Mouse (Mus musculus) brain, adult 2 months (tissue): ENCODE measurements around the gene Il4ra.
A peak's percentile ranks its signal among the peaks of the same experiment; 100 is the strongest.

Source experiments
- DNase-seq: peaks from one replicate; pipeline ENCODE4 v3.0.0; 2011; ENCODE audit warnings: low read depth, low spot score

Gene Il4ra

DNA sequence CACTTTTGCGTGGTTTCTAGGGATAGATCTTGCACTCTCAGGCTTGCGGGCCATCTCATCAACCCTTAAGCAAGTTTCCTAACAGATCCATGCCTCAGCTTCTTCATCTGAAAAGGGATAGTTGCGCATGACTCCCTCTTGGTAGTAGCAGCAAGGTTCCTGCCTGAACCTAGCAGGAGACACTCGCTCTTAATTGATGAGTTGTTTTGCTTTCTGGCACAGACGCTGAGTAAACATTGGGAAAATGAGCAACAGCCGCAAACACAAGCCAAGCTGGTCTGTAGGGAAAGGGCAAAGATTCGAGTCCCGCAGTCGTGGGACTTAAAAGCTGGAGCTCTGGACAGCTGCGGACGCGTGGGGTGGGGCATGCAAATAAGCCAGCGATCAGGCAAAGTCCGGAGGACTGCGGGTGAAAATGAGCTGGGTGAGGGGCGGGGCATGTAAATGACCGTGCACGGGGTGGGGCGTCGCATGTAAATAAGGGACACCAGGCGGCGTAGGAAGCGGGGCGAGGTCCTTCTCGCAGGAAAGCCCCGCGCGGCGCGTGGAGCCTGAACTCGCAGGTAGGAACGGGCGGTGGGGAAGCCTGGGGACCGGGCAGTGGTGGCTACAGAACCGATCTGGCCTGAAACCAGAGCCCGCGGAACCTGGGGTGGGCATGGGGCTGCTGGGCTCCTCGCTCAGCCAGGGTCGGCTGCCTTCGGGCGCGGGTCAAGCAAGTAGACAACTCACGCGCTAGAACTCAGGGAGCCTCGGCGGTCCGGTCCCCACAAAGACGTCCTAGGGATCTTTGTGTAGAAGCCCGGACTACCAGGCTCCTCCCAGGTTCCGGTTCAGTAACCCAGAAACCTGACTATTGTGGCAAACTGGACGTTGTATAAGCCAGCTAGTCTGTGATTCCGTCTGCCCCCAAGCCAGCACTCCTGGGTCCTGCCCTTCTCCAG lies at the start of gene Il4ra:
TSS of gene Il4ra (plus strand) at position 355 of the 944 bp plus-strand sequence.
- peak; percentile 79 for DNase-seq

DNA sequence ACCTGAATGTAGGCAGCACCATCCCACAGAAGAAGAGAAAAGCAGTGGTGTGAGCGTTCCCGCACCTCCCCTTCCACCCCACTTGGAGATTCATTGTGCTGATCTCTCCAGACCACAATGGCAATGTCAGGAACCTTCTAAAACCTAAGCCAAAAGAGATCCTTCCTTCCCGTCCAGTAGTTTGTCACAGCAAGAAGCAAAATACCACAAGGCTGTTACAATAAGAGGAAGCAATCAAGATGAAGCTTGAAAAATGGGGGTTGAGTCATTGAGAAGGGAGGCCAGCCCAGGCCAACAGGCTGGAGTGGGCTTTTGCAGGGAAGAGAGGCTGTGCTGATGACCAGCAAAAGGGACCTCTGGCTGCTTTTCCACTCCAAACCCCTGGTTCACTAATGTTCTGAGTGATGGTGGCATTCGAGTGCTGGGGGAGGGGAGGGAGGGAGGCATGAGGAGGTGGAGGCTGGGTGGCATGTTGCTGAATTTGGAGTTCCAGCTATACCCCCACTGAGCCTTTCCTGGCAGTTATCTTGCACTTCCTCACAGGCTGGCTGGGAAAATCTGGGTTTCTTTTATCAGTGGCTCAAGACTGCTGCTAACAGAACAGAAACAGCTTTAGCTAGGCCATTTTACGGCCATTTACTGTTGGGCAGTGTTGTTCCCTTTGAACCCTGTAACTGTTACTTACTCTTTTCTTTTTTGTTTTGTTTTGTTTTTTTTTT lies 48.4 kb upstream of the Il4ra start:
- DNase-seq: peak; percentile 16

DNA sequence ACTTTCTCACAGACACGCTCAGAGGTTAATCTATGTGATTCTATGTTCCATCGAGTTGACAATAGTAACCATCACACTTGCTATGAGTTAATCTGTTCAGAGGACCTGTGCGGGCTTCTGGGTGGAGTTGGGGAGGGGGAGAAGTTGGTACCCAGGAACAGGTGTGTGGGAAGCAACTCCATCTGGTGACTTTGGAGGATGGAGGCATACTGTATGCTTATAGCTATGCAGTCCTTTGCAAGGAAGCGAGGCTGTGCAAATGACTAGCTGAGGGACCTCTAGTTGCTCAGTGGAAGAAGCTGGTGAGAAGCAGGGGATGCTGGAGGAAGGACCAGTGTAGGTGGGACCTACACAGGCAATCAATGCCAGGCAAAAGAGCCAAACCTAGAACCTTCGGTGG lies 47.3 kb upstream of the Il4ra start:
- peak; percentile 80 for DNase-seq

DNA sequence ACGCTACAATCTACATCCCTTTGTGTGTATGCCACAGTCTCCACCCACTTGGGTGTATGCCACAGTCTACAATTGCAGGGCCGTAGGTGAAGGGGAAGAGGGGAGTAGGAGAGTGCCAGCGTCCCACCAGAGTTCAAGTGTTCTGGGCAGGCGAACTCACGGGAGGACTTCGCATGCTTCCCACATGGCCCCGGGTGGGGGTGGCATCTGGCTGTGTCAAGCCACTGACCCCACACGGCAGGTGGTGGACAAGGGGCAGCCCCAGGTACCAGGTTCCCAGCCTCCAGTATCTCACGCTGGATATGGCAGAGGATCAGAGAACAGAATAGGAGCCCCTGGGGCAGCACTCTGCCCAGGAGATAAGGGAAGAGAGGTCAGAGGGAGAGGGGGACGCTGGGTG lies 46.4 kb upstream of the Il4ra start:
- no peak for DNase-seq

DNA sequence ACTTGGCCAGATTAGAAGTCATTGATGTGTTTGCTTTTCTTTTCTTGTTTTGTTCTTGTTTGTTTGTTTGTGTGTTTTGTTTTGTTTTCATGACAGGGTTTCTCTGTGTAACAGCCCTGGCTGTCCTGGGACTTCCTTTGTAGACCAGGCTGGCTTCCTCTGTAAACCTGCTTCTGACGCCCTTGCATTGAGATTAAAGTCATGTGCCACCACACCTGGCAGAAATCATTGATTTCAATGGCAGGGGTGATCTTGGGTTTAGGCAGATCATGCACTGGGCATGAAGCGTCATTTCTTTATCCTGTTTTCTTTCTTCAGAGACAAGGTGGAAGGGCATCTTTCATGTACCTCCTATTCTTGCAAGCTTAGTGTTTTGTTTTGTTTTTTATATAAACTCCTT lies 44.6 kb upstream of the Il4ra start:
- no peak for DNase-seq

DNA sequence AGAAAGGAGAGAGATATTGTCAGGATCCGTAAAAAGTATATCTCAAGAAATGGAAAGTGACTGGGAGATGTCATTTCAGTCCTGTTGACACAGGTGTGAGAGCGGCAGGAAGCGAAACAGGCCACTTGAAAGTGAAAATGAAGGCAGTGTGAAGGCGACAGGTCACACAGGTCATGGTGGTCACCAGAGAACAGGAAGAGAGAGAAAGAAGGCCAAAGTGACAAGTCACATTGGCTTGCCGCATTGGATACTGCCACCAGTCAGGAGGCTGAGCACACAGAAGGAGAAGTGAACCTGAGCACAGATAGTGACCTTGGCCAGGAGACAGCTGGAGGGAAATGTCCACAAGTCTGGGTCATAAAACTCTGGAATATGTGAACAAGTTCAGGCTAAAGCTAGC lies 40.5 kb upstream of the Il4ra start:
- no peak for DNase-seq

DNA sequence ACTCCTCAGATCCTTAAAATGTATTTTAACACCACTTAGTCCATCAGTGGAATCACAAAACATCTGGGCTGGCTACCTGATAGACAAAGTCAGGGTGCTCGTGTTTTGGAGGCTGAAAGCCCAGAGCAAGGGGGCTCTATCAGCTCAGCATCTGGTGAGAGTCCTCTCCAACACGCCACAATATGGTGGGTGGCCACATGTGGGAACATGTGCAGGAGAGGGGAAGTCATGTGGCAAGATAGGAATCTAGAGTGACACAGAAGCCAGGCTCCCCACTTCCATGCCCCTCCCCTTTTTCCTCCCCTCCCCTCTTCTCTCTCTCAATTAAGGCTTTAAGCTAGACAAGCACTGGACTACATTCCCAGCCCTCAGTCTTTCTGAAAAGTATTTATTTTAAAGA lies 40.1 kb upstream of the Il4ra start:
- DNase-seq: no peak

DNA sequence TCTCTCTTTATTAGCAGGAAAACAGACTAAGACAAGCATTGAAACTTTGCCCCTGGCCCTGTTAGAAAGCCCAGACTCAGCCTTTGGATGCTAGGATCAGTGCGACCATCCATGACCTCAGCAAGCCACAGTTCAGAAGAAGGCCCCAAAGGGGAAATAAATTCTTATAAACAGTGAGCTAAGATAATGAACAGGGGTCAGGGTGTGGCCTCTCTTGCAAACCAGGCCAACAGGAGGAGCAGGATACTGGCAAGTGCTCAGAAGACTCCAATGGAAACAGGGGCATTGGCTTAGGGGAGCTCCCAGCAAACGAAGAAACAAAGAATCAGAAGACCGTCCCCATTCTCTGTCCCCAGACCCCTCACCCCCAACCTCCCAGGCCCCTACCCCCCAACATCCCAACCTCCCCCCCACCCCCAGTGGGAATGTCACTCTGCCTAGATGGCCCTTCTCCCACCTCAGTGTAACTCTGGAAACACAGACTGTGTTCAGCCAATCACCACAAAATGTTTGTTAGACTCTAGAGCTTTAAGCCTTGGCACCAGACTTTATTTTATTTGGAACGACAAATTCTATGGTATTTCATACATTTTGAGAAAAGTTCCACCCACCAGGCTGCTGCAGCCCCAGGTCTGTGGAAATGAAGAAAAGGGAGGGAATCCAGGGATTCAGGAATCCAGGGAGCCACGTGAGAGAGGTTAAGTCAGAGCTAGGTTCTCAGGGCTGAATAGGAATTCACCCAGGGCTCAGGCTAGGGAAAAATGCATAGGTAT lies 36.7 kb upstream of the Il4ra start:
- peak; percentile 21 for DNase-seq

DNA sequence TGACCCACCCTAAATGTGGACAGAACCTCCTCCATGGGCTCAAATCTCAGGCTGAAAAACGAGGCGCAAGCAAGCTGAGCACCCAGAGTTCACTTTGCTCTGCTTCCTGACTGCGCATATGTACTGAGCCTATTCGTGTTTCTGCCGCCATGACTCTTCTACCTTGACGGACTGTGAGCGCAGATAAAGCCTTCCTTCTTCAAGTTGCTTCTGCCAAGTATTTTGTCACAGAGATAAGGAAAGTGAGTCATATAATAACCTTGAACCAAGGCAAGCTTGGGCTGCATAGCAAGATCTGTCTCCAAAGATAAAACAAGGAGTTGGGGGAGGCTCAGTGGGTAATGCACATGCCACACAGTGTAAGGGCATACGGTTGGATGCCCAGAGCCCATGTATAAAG lies 35.2 kb upstream of the Il4ra start:
- DNase-seq: no peak

DNA sequence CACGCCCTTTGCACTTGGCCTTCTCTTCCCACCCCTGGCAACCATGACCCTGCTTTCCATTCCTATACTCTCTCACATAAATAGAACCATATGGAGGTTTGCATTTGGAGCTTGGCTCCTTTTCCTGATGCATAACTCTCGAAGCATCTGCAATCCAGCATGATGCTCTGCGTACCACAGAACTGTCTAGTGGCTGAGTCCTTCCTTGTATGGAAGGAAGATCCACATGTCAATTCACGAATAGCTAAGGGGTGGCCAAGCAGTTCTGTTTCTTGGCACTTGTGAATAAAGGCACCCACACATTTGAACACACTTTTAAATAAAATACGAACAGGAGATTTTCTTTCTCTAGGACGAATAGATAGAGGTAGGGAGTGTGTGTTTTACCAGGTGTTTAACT lies 34.5 kb upstream of the Il4ra start:
- peak; percentile 56 for DNase-seq

DNA sequence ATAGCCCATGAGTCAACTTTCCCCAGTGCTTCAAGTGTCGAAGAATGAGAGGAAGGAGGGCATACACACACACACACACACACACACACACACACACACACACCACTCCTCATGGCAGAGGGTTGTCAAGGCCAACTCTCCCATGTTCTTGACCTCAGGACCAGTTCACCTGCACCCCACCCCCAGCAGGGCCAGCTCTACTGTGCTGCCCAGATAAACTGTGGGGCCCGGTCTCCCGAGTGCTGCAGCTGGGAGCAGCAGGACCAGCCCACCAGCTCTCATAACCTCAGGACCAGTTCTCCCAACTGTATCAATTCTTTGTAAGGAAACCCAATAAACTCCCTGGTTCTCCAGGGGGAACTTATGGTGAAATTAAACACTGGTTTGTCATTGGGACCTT lies 32.2 kb upstream of the Il4ra start:
- no peak for DNase-seq

DNA sequence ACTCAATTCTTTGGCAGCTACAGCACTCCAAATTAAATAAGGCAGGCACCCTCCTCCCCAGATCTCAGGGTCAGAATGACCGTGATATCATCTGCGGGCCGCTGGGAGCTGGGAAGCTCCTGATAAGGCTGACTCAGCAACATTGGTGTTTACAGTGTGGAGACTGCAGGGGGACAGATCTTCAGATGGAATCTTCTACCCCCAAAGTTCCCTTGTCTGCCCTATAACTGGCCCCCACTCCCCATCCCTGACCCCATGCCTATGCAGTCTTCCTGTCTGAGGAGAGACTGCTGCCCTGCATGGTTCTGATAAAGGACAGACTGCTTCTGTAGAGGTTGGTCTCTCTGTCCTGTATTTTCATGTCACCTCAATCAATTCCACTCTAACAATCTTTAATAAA lies 28.9 kb upstream of the Il4ra start:
- DNase-seq: no peak

DNA sequence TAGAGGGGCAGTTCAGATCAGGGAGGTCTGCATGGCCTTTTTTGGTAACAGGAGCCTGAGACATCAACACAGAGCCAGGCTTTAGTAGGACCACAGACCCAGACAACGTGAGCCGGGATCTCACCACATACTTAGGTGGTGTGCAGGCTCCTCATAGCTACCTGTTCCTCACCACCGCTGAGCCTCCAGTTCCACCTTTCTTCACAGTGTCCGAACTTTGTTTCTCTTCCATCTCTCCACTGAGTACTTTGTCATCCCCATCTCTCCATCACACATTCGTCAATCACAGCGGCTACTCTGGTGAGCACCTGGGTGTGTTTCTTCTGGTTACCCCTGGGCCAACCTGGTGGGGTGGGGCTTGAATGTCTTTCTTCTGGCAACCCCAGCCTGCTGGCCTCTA lies 24.7 kb upstream of the Il4ra start:
- no peak for DNase-seq

DNA sequence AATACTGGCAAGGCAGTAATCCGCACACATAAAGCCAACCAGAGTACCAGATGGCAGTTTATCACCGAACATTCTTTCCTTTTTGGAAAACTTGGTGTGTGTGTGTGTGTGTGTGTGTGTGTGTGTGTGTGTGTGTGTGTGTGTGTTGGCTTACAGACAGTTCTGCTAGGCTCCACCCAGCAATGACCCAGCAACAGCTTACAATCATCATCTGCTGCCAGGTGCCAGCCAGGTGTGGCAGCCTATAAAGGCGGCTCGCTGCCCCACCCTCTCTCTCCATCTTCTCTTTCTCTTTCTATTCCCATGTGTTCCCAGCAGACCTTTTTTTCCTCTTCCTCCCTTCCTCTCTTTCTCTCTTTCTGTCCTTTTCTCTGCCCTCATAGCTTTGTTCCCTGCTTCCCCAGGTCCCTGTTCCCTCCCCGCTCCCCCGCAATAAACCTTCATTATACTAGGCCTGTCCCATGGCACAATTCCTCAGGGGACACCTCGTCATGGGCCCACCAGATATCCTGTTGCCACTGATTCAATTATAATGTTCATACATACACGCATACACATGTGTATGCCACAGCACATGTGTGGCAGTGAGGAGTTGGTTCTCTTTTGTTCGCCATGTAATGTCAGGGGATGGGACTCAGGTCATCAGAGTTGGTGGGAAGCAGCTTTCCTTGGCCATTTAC lies 23.9 kb upstream of the Il4ra start:
- no peak for DNase-seq

DNA sequence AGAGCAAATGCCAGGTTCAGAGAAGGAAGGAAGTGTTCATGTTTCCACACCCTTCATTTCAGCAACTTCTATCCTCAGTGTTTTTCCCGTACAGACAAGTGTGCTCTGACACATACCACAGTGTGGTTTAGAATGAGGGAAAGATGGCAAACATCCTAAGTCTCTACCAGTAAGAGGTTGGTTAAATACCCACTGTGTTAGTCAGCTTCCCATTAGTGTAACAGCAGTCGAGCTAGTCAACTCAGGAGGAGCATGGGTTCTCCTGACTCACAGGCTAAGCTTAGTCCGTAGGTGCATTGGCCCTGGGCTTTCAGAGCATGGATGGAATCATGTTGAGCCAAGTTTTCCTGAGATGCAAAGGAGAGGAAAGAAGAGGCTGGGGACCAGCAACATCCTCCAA lies 12.6 kb upstream of the Il4ra start:
- no peak for DNase-seq

DNA sequence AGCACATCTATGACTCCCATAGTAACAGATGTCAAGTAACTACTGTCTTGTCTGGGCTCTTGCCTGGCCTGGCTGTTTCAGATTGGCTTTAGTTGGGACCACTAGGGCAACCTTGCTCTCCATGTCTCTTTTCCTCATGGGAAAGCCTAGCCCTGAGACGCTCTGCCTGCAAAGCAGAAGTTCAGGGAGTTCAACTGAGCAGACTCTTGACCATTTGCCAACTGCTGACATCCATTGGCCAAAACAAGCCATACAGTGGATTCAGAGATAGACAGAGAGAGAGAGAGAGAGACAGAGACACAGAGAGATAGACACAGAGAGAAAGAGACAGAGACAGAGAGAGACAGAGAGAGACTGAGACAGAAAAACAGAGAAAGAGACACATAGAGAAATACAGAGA lies 10.9 kb upstream of the Il4ra start:
- no peak for DNase-seq

DNA sequence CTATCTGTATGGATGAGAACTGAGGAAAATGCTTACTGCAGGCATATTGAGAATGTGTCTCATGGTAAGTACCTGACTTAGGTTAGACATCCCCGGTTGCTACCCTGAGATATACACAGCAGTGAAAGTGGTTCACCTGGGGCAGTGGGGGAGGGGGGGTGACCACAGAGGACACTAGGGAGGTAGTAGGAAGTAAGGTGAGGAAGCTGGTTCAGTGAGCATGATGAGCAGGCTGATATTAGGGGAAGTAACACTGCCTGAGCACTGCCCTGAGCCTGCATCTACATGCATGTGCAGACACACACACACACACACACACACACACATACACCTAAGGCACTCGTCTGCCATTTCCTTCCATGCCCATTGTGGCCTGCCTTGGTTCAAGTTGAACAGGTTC lies 10.1 kb upstream of the Il4ra start:
- DNase-seq: no peak

DNA sequence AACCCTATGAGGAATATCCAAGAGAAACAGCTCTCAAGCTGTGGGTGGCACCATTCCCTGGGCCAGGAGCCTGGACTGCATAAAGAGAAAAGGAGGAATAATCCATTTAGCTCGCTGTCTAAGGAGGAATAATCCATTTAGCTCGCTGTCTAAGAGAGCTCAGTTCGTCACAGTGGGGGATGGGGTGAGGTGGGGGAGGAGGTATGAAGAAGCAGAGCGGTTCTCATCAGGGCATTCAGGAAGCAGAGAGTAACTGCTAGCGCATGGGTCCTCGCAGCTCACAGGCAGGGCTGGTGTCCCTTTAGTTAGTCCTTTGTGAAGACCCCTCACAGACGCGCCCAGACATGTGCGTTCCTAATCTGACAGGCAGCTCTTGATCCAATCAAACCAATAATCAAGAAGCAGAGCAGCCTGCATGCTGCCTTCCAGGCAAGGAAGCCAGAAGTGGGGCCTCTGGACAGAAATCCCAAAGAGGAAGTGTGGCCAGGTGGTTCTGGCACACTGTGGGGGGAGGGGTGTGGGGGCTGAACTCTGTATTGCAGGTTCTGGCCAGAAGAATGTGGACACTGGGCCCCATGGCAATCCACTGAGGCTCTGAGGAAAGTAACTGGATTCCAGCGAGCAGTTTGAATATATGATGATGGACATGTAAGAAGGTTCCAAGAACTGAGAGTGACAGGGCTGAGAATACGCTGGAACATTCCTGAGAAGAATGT lies 9.4 kb upstream of the Il4ra start:
- DNase-seq: no peak

DNA sequence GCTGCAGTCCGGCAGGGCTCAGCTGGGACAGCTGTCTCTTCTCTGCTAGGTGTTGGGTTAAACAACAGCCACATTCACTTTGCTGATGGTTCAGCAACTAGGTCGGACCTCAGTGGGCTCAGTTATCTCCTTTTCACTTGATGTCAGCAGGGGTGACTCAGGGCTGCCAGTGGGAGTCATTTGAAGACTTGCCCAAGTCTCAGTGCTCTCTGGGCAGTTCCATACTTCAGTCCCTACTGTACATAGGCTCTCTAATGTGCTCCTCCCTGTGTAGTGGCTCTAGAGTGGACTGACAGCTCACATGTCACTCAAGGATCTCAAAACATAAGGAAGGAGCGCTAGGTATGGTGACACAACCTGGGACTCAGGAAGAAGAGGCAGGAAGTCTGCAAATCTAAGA lies 8.4 kb upstream of the Il4ra start:
- no peak for DNase-seq

DNA sequence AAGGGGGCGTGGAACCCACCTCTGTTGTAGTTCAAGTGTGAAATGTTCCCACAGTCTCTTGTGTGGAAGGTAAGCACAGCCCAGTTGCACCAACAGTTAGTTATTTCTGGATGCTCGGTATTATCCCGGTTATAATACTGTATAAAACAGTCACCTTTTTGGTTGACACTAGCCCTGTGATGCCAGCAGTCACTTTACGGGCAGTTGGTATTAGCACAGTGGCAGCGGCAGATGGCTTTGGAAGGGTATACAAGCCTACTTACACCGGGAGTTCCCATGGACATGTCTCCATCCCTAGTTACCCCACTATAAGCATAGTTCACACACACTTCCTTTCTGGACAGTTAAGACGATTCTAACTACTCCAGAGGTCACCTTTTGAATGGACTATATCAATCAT lies 6.6 kb upstream of the Il4ra start:
- DNase-seq: no peak

DNA sequence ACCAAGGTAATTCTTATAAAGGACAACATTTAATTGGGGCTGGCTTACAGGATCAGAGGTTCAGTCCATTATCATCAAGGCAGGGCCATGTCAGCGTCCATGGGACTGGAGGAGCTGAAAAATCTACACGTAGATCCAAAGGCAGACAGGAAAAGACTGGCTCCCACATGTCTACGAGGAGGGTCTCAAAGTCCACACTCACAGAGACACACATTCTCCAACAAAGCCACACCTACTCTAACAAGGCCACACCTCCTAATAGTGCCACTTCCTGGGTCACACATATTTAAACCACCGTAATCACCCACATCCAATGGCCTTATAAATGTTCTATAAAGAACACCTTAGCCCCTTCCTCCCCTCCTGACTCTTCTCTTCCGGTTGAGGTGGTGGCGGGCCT lies 5.2 kb upstream of the Il4ra start:
- no peak for DNase-seq
